Mouse (Mus musculus) cerebellum, postnatal 10 days (tissue): ENCODE measurements at regions not wholly inside any gene's neighbourhood (a gene's known extent, or its start where the extent isn't known, plus 50 kb on each side); places are given as distances from the start of the nearest gene placed in this dataset.
A peak's percentile ranks its signal among the peaks of the same experiment; 100 is the strongest.

Experiments used
- DNase-seq, 2 experiments: peaks; one replicate each; pipeline ENCODE4 v3.0.0; 2021; ENCODE audit warnings: mixed read lengths in 2 of 2

DNA sequence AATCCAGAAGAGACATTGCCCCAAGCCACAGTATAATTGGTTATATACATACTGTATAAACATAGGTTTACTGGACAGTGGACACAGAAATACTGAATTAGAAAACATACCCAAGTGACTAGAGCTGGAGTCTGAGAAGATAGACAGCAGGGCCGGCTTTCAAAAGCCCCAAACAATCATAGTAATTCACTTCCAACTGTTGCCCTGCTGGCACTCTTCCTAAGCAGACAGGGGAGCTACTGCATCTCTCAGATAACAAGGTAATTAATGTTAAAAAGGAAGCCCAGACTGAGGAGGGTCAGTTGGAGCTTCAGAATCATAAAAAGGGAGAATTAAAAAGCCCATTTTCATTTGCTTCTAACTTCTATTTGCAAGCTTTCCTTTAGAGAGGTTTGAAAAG lies 764.5 kb downstream of the Vgll3 start:
- DNase-seq: peak; percentile 3 to 7

DNA sequence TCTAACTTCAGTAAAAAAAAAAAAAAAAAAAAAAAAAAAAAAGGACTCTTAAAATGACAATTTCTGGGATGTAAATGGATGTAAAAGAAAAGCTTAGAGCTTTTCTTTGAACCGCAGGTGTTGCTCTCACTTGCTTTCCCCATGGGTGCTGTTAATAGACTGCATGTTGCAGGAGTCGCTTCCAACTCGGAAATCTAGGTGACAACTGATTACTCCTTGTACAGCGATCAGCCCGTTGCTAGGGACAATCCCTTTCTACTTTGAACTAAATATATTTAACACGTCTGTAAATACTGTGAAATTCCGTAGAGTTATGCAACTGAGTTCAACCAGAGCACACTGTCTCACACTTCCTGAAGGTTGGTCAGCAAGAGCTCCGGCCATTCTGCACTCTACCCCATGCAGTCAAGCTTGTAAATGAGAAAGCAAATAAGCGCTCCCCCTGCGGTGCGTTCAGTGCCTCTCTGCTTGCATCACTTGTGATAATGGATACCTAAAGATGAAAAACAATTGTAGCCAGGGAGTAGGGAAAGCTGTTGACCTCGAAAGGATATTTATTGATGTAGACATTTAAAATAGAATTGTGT lies 770.7 kb downstream of the Vgll3 start:
- DNase-seq: peak; percentile 21 to 38

- DNase-seq: no peak
Observed at GRCm38 (mm10) chr16:66602211-66602610, 787.2 kb downstream of the Vgll3 start.

- DNase-seq: no peak
Observed at GRCm38 (mm10) chr16:66602686-66603085, 787.6 kb downstream of the Vgll3 start.

DNA sequence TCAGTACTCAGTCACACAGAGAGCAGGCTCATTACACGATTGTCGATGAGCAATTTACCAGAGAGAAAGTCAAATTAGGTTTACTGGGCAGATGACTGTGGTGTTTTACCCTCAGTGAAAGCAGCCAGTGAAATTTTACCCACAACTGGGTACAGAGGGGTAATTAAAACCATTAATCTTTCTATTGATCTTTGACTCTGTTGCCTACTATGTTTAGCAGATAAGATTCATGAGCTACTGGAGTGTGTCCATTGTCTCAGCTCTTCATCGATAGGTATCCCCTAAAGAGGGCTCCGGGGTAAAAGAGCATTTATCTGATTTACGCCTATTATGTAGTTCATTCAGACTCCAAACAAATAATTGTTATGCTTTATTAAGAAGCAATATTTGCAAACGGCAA lies 788.8 kb downstream of the Vgll3 start:
- no peak for DNase-seq
